Mouse (Mus musculus) forebrain, postnatal 0 days (tissue): ENCODE data around the gene Cd72. TPM values are rescaled to one million over a fixed set of nuclear protein-coding genes. Genes with fewer than 3 reads are reported as not detected.

Experiments
- ATAC-seq: fragments of 200-750 bp; cut with Nextera tagmentation; 2 replicates; pipeline ENCODE4 v1.8.0; 2017; ENCODE audit warnings: mild to moderate bottlenecking, moderate library complexity
- DNase-seq: peaks from one replicate; pipeline ENCODE4 v3.0.0-alpha.2; 2015
- H3K27ac ChIP-seq: fragments of 300-500 bp; sonication (generic); 2 replicates; pipeline ENCODE4 v1.5.1; 2014; ENCODE audit warnings: low read depth, mild to moderate bottlenecking, antibody characterized with exemption, low read length, moderate library complexity, mixed read lengths
- H3K27me3 ChIP-seq: fragments of 300-500 bp; sonication (generic); 2 replicates; pipeline ENCODE4 v1.6.1; 2014; ENCODE audit warnings: mild to moderate bottlenecking, low read length, mixed read lengths; ENCODE audit not compliant: insufficient read depth
- H3K36me3 ChIP-seq: fragments of 300-500 bp; sonication (generic); 2 replicates; pipeline ENCODE4 v1.6.1; 2014; ENCODE audit warnings: mild to moderate bottlenecking, moderate library complexity; ENCODE audit not compliant: insufficient read depth
- H3K4me1 ChIP-seq: fragments of 300-500 bp; sonication (generic); 2 replicates; pipeline ENCODE4 v1.6.1; 2014; ENCODE audit warnings: antibody characterized with exemption; ENCODE audit not compliant: insufficient read depth
- H3K4me2 ChIP-seq: fragments of 300-500 bp; sonication (generic); 2 replicates; pipeline ENCODE4 v1.6.1; 2014; ENCODE audit warnings: low read depth, mild to moderate bottlenecking, moderate library complexity
- H3K4me3 ChIP-seq: fragments of 300-500 bp; sonication (generic); 2 replicates; pipeline ENCODE4 v1.5.1; 2014; ENCODE audit warnings: low read depth, low read length, mixed read lengths
- H3K9ac ChIP-seq: fragments of 300-500 bp; sonication (generic); 2 replicates; pipeline ENCODE4 v1.6.1; 2014; ENCODE audit warnings: mild to moderate bottlenecking
- H3K9me3 ChIP-seq: fragments of 300-500 bp; sonication (generic); 2 replicates; pipeline ENCODE4 v1.6.1; 2016; ENCODE audit warnings: low read length
- CTCF ChIP-seq: sonication (generic); IDR thresholded peaks from 2 replicates; pipeline ENCODE4 v1.5.1; 2016; ENCODE audit warnings: antibody characterized with exemption, control low read depth, low read depth
- WGBS: fragments of 180-500 bp; shearing (Covaris S2); extraction: QIAGEN DNeasy Blood & Tissue Kit; methylation state at CpG from one replicate; pipeline ENCODE4 v1.1.7; 2014; 5-methylcytosine and 5-hydroxymethylcytosine counted together
- polyA plus RNA-seq: library from polyadenylated mRNA; unstranded; fragments of >200 nt; fragmentation: Nextera tagmentation; extraction: Ambion mirVana; gene quantifications from 2 replicates; pipeline ENCODE4 v1.2.1, GENCODE M21; 2015
- total RNA-seq: library from RNA; depleted of rRNA; stranded (reverse); fragments of >200 nt; gene quantifications from 2 replicates; pipeline ENCODE4 v1.2.3, GENCODE M21; 2014

Cd72 gene
- total and polyA plus RNA-seq, 2 experiments from 2014 or later: 0.19 to 3.2 TPM

DNA sequence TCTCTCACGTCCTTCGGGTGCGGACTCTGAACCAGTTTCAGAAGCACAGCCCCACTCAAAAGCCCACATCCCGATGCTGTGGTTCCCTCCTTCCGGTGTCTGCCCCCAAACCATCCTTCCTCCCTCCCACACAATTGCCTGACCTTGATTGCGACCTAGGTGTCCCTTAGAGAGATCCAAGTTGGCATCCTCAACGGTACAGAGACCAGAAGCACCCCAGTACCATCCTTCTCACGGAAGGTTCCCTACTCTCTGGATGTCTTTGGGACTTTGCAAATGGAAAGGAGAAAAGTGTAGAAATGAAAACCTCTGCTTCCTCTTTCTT is 24.1 kb upstream of the Cd72 start:
- Histone ChIP-seq H3K9ac (no peak overlapping the region), H3K27ac (no peak overlapping the region), H3K4me2 (peak overlapping the region; percentile 45), H3K4me1 (no peaks in the 10 kb centered on the region), H3K27me3 (no peaks in the 10 kb centered on the region), H3K9me3 (no peaks in the 10 kb centered on the region), H3K36me3 (no peaks in the 10 kb centered on the region), H3K4me3 (peak overlapping the region; percentile 25)
- DNase-seq (no peak), ATAC-seq (no peak)
- 55% methylated on average over 8 of the region's 8 CpGs for WGBS
- TF ChIP-seq CTCF: no peak

DNA sequence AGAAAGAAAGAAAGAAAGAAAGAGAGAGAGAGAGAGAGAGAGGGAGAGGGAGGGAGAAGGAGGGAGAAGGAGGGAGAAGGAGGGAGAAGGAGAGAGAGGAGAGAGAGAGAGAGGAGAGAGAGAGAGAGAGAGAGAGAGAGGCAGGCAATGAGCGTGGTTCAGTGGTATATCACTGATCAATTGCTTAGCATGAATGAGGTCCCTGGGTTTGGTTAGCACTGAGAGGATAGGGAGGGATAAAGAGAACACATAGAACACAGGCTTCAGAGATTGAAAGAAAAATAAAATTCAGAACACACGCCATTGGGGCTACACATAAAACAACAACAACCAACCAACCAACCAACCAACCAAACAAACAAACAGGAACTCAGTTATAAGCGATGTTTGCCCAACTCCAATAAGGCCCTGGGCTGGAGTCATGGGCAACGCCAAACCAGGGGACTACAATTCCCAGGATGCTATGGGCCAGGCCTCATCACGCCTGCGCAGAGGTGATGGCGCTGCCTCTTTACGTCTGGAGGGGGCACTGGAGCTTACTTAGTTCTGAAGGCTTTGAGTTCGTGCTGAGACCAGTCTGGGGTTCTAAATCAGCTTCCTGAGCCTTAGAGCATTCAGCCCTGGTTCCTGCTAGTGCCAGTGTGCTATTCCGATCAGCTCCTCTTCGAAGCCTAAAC is 23.6 kb upstream of the Cd72 start:
- peak overlapping the region; percentile 45 for H3K4me2 ChIP-seq
- no peaks in the 10 kb centered on the region for H3K4me1 ChIP-seq
- H3K4me3 ChIP-seq: peak overlapping the region; percentile 25
- H3K27ac ChIP-seq: no peak overlapping the region
- no peaks in the 10 kb centered on the region for H3K36me3 ChIP-seq
- H3K9ac ChIP-seq: no peak overlapping the region
- H3K27me3 ChIP-seq: no peaks in the 10 kb centered on the region
- ATAC-seq: peak; percentile 99
- 17% methylated on average over 11 of the region's 11 CpGs for WGBS
- TF ChIP-seq CTCF: peak; percentile 72
- H3K9me3 ChIP-seq: no peaks in the 10 kb centered on the region
- DNase-seq: peak; percentile 93

DNA sequence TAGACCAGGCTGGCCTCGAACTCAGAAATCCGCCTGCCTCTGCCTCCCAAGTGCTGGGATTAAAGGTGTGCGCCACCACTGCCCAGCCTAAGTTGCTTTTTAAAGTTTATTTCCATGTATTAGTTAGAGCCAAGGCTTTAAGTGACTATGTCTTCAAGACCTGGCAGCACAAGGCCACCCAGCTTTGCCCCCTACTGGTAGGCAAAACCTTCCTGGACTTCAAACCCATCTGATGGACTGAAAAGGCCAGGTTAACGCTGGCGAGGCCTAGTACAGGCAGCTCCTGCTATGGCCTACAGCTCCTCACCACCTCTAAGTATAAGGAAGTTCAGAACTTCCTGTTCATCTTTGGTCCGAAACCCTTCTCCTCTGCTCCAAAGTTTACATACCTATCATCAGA is 22.2 kb upstream of the Cd72 start:
- DNase-seq (no peak), ATAC-seq (no peak)
- 91% methylated on average over 6 of the region's 6 CpGs for WGBS
- Histone ChIP-seq H3K4me3 (no peak overlapping the region), H3K27ac (no peak overlapping the region), H3K27me3 (no peaks in the 10 kb centered on the region), H3K4me1 (no peaks in the 10 kb centered on the region), H3K36me3 (no peaks in the 10 kb centered on the region), H3K9me3 (no peaks in the 10 kb centered on the region), H3K4me2 (no peak overlapping the region), H3K9ac (no peak overlapping the region)
- peak; percentile 22; the same call in 1 of the 2 replicates for TF ChIP-seq CTCF

DNA sequence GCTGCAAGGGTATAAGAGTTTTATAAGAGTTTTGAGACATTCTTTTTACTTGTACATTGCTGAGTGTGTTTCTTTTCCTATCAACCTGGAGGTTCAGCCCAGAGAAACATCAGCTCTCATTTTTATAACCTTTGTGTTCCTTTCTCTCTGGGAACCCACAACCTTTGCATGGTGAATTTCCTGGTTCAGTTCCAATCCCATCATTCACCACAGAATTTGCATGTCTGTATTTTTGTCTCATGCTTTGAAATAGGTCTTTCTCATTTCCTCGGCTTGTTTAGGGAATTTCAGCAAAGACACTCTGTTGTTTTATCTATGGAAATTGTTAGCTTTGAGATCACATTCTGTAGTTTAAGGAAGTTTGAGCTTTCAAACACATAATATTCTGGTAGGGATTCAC is 19.2 kb upstream of the Cd72 start:
- DNase-seq: no peak
- Histone ChIP-seq H3K9ac (no peak overlapping the region), H3K4me1 (no peaks in the 10 kb centered on the region), H3K9me3 (no peaks in the 10 kb centered on the region), H3K27ac (no peak overlapping the region), H3K36me3 (no peaks in the 10 kb centered on the region), H3K4me2 (no peak overlapping the region), H3K4me3 (no peak overlapping the region), H3K27me3 (no peaks in the 10 kb centered on the region)
- no peak for TF ChIP-seq CTCF
- ATAC-seq: no peak
- WGBS: 62% methylated on average over 1 of the region's 1 CpGs

DNA sequence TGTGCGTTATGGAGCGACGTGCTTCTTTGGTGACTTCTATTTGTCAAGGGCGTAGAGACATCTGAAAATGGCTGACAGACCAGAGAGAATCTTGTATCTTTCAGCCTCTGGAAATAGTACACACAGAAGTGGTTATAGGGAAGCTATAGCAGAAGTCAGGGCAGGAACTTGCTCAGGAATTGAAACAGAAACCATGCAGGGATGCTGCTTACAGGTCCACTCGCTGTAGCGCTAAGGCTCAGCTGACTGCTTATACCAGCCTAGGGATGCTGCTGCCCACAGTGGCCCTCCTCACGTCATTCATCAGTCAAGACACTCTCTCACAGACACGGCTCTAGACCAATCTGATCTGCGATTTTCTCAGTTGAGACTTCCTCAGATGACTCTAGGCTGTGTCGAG is 15.9 kb upstream of the Cd72 start:
- no peak for TF ChIP-seq CTCF
- Histone ChIP-seq H3K36me3 (no peaks in the 10 kb centered on the region), H3K9me3 (no peaks in the 10 kb centered on the region), H3K4me2 (no peak overlapping the region), H3K27ac (no peak overlapping the region), H3K27me3 (no peaks in the 10 kb centered on the region), H3K4me3 (no peak overlapping the region), H3K9ac (no peak overlapping the region), H3K4me1 (no peaks in the 10 kb centered on the region)
- DNase-seq (no peak), ATAC-seq (no peak)
- 92% methylated on average over 10 of the region's 10 CpGs for WGBS

DNA sequence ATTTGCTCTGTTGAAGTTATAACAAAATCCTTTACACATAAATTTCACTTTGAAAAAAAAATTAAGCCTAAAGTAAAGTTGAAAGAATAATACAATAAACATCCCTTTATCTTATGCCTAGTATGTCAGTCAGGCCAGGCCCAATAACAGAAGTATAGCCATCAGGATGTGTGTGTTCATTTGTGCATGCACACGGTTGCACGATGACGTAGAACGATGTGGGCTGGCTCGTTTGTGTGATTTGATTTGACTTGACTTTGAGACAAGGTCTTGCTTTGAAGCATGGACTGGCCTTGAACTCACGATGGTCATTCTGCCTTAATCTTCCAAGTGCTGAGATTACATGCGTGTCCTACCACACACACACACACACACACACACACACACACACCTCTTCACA is 12.4 kb upstream of the Cd72 start:
- Histone ChIP-seq H3K9ac (no peak overlapping the region), H3K9me3 (no peaks in the 10 kb centered on the region), H3K27ac (no peak overlapping the region), H3K27me3 (no peaks in the 10 kb centered on the region), H3K4me1 (no peaks in the 10 kb centered on the region), H3K36me3 (no peaks in the 10 kb centered on the region), H3K4me2 (no peak overlapping the region), H3K4me3 (no peak overlapping the region)
- no peak for DNase-seq
- TF ChIP-seq CTCF: no peak
- ATAC-seq: no peak
- WGBS: 88% methylated on average over 7 of the region's 7 CpGs

DNA sequence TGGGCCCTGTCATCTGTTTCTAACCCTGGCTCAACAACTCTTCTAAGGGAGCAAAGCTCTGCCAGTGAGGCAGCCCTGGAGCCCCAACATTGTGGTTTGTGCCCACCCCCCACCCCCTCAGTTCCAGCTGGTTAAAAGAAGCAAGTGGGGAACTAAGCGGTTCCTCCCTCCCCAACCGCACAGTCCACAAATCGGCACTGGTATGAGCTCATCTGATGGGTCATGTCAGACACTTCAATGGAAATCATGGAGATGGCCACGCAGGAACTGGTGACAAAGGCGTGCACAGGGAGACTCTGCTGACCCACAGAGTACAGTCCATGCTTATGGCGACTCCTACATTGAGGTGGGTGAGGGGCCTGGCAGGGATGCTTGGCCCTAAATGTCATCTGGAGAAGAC is 11.5 kb upstream of the Cd72 start:
- ATAC-seq: no peak

More for the DNA sequence above, 11.5 kb upstream of the Cd72 start:
- 86% methylated on average over 6 of the region's 6 CpGs for WGBS
- H3K36me3 ChIP-seq: no peaks in the 10 kb centered on the region
- TF ChIP-seq CTCF: no peak
- H3K27ac ChIP-seq: no peak overlapping the region
- H3K4me1 ChIP-seq: no peaks in the 10 kb centered on the region
- H3K9me3 ChIP-seq: no peaks in the 10 kb centered on the region
- no peak overlapping the region for H3K4me3 ChIP-seq
- H3K27me3 ChIP-seq: no peaks in the 10 kb centered on the region
- H3K4me2 ChIP-seq: no peak overlapping the region
- no peak overlapping the region for H3K9ac ChIP-seq
- no peak for DNase-seq
